Mouse (Mus musculus): Measurements from ENCODE around the gene Gm11627.
"Not testable (repeated sequence)": the region's sequence is repeated elsewhere in the genome, so short reads cannot be mapped to it uniquely, and the experiment has no call there.

Gene Gm11627

GRCm38 (mm10) chr11:102579165-102580033 is at the start of gene Gm11627:
Gene Gm11627, minus strand, starts transcription at chr11:102579461.
- DNase-seq: no peak

- DNase-seq: no peak
Observed at GRCm38 (mm10) chr11:102628529-102628928, 49.3 kb upstream of the Gm11627 start.

- no peak for DNase-seq
Observed at GRCm38 (mm10) chr11:102627171-102627931, 48.1 kb upstream of the Gm11627 start.

GRCm38 (mm10) chr11:102624888-102625407 is 45.7 kb upstream of the Gm11627 start:
- no peak for DNase-seq

GRCm38 (mm10) chr11:102623876-102624789 is 44.9 kb upstream of the Gm11627 start:
- no peak for DNase-seq

- no peak for DNase-seq
Observed at GRCm38 (mm10) chr11:102619449-102619848, 40.2 kb upstream of the Gm11627 start.

DNA sequence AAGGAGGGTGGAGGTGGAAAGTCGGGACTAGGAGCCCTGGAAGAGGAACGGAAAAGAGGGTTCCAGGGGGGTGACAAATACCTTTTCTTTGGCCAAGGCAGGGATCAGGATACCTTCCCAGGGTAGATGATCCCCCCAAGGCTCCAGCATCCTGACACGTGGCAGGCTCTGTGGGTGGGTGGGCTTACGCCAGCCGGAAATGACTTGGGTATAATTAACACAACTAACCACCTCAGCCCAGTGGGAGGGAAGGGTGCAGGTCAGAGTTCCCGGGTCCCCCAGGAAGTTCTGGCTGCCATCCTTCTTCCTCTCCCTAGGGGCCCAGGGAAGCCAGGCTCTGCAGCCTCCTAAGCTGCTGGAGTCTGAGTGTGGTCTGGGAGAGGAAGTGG is 32.0 kb upstream of the Gm11627 start:
- no peak for DNase-seq

- no peak for DNase-seq
Observed at GRCm38 (mm10) chr11:102610675-102611316, 31.5 kb upstream of the Gm11627 start.

DNA sequence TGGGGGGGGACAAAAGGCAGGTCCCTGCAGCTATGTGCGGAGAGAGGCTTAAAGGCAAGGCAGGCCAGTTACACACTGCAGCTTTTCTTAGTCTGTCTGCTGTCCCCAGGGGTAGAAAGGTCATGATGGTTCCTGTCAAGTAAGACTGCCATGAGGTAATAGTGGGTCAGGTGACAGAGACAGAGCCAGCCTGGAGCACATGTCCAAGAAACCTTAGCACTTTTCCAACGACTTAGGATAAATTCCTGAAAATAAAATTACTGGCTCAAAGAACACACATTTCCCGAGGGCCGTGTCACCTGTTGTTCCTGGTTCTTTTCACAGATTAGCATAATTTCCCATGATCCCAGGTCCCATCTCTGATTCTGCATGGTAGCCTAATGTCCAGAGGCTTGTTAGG is 31.0 kb upstream of the Gm11627 start:
- no peak for DNase-seq

DNA sequence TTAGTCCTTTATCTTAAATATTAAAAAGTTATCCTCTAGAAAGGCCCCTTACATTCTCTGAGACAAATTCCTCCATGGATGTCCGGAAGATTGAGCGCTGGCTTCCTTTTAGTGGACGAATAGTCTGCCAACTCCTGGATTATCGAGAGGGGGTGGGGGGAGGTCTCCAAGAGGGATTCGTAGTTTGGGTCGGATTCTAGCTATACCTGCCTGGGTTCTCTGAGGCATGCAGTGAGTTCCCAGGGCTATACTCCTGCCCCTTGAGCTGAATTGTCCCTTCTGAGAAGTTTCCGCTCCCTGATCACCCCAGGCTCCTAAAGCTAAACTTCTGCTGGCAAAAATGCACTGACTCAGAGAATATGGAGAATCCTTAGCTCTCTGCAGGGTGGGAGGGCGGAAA is 30.2 kb upstream of the Gm11627 start:
- DNase-seq: no peak

DNA sequence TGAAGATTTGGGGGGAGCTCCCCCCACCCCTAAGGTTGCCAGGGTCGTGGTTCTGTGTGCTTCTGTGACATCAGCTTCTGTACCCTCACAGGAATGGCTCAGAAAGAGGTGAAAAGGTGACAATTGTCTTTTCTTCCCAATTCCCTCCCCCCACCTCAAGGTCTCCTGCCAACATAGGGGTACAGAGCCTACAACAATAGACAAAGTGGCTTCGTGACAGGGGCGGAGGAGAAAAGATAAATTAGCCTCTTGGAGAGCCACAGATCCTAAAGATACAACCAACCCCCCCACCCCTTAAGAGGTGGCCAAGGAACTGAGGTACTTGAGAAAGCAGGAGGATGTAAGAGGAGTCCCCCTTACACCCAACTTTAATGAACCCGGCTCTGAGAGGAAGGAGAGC is 29.4 kb upstream of the Gm11627 start:
- no peak for DNase-seq

GRCm38 (mm10) chr11:102607686-102608548 is 28.7 kb upstream of the Gm11627 start:
- DNase-seq: no peak

DNA sequence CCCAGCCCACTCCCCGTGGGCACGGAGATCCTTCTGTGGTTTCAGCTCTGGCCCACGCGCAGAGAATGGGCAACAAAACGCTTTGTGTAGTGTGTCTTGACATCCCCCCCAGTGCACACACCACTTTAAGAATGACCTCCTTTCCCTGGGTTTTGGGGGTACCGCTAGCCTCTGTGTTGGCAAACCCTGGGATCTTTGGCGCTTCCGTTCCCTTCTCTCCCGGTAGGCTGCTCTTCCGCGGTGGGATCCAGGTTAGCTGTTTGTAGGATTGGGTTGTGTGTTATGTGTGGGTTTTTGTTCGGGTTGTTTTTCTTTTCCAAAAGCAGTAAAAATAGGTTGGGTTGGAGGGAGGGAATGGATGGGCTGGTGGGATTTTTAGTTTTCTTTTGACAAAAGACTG is 27.9 kb upstream of the Gm11627 start:
- DNase-seq: not testable (repeated sequence)

DNA sequence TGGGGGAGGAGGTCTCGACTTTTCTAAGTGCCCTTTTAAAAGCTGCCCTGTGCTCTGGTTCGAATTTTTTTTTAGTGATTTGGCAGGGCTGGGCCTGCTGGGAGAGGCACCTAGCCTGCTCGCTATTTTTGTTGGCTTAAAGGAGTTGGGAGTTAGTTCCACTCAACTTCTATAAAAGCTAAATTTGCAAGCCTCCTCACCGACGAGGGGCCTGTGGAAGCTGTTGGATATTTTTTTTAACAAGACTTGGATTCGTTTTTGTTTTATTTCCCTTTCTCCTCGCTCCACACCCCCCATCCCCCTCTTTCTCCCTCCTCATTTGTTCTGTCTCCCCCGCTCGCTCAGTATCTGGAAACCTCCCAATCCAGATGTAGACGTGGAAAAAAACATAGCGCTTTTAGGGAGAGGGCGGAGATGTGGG is 27.5 kb upstream of the Gm11627 start:
- no peak for DNase-seq

DNA sequence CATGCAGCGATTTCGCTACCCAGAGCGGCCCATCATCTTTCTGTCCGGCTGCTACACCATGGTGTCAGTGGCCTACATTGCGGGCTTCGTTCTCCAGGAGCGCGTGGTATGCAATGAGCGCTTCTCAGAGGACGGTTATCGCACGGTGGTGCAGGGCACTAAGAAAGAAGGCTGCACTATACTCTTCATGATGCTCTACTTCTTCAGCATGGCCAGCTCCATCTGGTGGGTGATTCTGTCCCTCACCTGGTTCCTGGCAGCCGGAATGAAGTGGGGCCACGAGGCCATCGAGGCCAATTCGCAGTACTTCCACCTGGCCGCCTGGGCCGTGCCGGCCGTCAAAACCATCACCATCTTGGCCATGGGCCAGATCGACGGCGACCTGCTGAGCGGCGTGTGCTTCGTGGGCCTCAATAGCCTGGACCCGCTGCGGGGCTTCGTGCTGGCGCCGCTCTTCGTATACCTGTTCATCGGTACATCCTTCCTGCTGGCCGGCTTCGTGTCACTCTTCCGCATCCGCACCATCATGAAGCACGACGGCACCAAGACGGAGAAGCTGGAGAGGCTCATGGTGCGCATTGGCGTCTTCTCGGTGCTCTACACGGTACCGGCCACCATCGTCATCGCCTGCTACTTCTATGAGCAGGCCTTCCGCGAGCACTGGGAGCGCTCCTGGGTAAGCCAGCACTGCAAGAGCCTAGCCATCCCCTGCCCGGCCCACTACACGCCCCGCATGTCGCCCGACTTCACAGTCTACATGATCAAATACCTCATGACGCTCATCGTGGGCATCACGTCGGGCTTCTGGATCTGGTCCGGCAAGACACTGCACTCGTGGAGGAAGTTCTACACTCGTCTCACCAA is 26.5 kb upstream of the Gm11627 start:
- DNase-seq: no peak

- no peak for DNase-seq
Observed at GRCm38 (mm10) chr11:102604777-102605552, 25.7 kb upstream of the Gm11627 start.

DNA sequence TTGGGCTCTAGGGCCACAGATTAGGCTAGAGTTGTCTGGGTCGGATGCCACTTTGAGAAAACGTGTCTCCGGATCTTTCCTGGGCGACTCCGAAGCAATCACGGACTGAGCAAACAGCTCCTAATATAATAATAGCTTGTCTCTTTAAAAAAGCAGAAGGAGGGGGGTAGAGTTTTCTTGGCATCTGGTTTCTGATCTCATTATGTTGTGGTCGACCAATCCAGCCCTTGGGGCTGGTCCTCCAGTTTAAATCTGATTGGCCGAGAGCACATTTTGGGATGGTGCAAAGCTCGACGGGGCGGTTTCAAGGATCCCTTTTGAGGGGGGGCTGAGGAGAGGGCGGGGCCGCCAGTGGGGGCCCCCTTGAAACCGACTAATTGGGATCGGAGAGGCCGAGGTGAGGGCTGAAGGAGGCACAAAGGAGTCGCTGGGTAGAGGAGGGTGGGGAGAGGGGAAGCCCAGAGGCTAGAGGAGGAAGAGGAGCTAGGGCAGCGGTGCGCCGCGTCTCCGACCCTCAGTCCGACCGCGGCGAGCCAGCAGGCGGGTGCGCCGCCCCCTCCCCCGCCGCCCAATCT is 24.8 kb upstream of the Gm11627 start, which contains the start of gene Fzd2:
Fzd2 (plus strand) TSS at position 387 of the 575 bp plus-strand sequence.
- peak in 1 of 2 experiments; percentile 9 for DNase-seq

DNA sequence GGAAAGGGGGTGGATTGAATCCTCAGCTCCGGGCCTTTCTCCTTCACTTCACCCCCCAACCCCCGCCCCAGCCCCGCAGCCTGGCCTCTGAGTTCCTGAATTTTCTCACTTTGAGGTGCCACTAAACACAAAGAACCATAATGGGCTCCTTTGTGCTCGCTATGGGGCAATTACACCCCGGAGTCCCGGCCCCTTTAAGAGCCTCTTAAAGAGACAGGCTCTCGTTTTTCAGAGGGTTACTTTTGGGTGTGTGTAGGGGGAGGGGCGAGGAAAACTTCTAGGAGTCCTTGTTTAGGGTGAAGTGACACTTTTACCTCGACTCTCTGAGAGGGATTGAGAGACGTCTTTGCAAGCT is 24.2 kb upstream of the Gm11627 start:
- no peak for DNase-seq
